Mouse (Mus musculus): ENCODE measurements around the gene Nsa2.

Nsa2 gene

DNA sequence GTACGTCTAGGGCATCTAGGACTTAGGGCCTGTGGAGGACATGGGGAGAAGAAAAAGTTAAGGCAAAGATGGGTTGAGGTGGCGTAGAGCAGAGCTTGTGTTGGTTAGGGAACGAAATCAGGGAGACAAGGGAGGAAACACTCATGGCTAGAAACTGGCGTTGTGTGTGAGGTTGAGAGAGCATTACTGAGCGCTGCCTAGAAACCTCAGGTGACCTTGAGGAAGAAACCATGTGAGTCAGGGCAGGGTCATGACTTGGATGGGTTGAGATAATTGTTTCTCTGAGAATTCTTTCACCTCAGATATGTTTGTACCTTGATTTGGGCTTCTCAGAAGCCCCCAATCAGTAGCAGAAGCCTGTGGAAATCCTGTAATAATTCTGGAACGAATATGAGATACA is 50.3 kb downstream of the Nsa2 start:
- DNase-seq (ENCODE audit: low spot score in 2 of 2), result no peak

DNA sequence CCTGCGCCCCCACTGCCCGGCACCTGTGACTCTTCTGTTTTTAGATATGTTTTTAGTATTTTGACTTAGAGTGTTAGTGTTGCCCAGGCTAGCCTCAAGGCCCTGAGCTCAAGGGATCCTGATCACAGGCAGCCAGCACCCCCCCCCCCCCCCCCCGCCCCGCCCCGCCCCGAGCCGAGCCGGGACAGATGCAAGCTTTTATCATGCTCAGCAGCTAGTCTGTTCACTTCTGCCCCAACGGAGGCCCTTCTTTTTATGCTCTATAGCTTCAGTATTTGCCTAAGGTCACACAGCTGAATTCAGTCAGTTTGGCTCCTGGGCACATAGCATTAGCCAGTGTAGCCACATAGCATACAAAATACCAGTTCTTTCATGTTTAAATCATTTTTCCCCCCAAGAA is 51.4 kb downstream of the Nsa2 start:
- no peak for DNase-seq (ENCODE audit: low spot score in 2 of 2)

DNA sequence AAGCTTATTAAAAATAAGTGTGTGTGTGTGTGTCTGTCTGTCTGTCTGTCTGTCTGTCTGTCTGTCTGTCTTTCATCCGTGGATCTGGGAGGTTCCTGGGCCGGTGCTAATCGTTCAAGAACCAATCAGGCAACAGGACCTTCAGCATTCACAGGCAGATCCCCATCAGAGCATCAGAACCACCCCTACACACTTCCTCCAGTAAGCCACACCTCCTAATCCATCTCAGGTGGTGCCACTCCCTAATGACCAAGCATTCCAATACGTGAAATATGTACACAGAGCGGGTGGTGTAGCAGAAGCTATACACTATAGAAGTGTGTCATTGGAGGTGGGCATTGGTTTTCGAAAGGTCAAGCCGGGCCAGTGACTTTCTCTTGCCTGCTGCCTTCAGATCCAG is 55.3 kb downstream of the Nsa2 start:
- no peak for DNase-seq (ENCODE audit: low spot score in 2 of 2)

DNA sequence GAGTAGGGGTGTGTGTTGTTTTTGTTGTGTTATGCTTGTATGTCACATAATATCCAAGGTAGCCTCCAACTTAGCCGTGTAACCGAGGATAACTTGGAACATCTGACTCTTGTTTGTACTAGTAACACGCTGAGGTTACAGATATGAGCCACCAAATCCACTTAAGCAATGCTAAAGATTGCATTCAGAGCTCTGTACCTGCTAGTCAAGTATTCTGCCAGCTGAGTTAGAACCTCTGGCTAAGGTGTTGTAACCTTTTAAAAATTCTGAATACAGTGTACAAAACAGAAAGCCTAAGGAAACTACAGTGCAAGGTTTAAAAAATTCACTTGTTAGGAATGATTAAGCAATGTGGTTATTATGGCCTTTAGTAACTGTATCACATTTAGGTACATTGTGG is 57.1 kb downstream of the Nsa2 start:
- no peak for DNase-seq (ENCODE audit: low spot score in 2 of 2)

DNA sequence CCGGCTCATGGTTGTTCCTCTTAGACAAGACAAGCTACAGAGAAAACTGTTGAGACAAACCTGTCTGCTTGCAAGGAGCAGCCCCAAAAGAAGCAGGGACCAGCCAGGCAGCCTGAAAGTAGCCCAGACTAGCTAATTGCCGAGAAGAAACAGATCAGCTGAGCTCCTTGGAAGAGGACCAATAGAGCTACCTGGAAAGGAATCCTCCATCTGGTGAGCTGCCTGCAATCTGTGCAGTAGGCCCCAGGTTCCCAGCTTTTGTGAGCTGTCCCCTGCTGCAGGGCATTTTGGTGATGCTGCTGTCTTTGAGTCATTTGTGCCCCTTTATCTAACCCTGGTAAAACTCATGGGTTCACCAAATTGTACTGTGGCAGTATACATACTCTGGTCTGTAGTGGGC is 57.5 kb downstream of the Nsa2 start:
- DNase-seq (ENCODE audit: low spot score in 2 of 2), result no peak

All from left cerebral cortex, adult 9 months (tissue).